Mouse (Mus musculus) MEL (cell line): ENCODE data around the gene Vti1a. TPM values are rescaled to one million over a fixed set of nuclear protein-coding genes. Genes with fewer than 3 reads are reported as not detected.

Source experiments
- DNase-seq: peaks from one replicate; pipeline ENCODE4 v3.0.0; 2011; ENCODE audit warnings: low read depth, low spot score
- H3K27ac ChIP-seq: 2 replicates; pipeline ENCODE4 v1.5.1; 2012; ENCODE audit warnings: low read depth, mild to moderate bottlenecking, control low read depth, low read length, moderate library complexity; ENCODE audit not compliant: control insufficient read depth
- H3K27me3 ChIP-seq, 2 experiments: fragments of 150-350 bp in 1 of 2; sonication (generic) in 1 of 2; 2 replicates each; pipeline ENCODE4 v1.6.1; 2012; ENCODE audit warnings: low read length in 2 of 2, mild to moderate bottlenecking in 2 of 2, improper control_type of control experiment in 1 of 2, moderate library complexity in 1 of 2; ENCODE audit not compliant: insufficient read depth in 2 of 2, control insufficient read depth in 1 of 2
- H3K36me3 ChIP-seq, 2 experiments: 2 replicates each; pipeline ENCODE4 v1.6.1; 2012 to 2014; ENCODE audit warnings: low read length in 2 of 2, improper control_type of control experiment in 1 of 2, inconsistent platforms in 1 of 2, mild to moderate bottlenecking in 1 of 2; ENCODE audit not compliant: insufficient read depth in 2 of 2, control insufficient read depth in 1 of 2
- H3K4me1 ChIP-seq, 2 experiments: fragments of 150-350 bp in 1 of 2; sonication (generic) in 1 of 2; 2 replicates each; pipeline ENCODE4 v1.6.1; 2012; ENCODE audit warnings: low read length in 2 of 2, improper control_type of control experiment in 1 of 2, mild to moderate bottlenecking in 1 of 2; ENCODE audit not compliant: insufficient read depth in 2 of 2, control insufficient read depth in 1 of 2
- H3K4me3 ChIP-seq, 2 experiments: fragments of 150-350 bp in 1 of 2; sonication (generic) in 1 of 2; 2 replicates each; pipeline ENCODE4 v1.5.1; 2012; ENCODE audit warnings: low read depth in 2 of 2, low read length in 2 of 2, mild to moderate bottlenecking in 2 of 2, moderate library complexity in 2 of 2, control low read depth in 1 of 2, improper control_type of control experiment in 1 of 2; ENCODE audit not compliant: control insufficient read depth in 1 of 2, insufficient read depth in 1 of 2
- H3K79me2 ChIP-seq: 2 replicates; pipeline ENCODE4 v1.6.1; 2012; ENCODE audit warnings: mild to moderate bottlenecking, low read length, moderate library complexity; ENCODE audit not compliant: control insufficient read depth, poor library complexity, insufficient read depth
- H3K9ac ChIP-seq: 2 replicates; pipeline ENCODE4 v1.6.1; 2012; ENCODE audit warnings: low read depth, mild to moderate bottlenecking, control low read depth, low read length, moderate library complexity; ENCODE audit not compliant: control insufficient read depth, poor library complexity, severe bottlenecking
- H3K9me3 ChIP-seq: fragments of 150-350 bp; sonication (generic); replicated peaks from 2 replicates; pipeline ENCODE4 v1.6.1; 2012; ENCODE audit warnings: mild to moderate bottlenecking, low read length, improper control_type of control experiment, moderate library complexity; ENCODE audit not compliant: insufficient read depth
- BHLHE40 ChIP-seq: IDR thresholded peaks from 2 replicates; pipeline ENCODE4 v1.6.1; 2012; ENCODE audit warnings: low read depth, mild to moderate bottlenecking, inconsistent platforms, low read length, improper control_type of control experiment, borderline replicate concordance
- CHD1 ChIP-seq: IDR thresholded peaks from 2 replicates; pipeline ENCODE4 v1.6.1; 2012; ENCODE audit warnings: low read depth, mild to moderate bottlenecking, inconsistent platforms, low read length, improper control_type of control experiment
- E2F4 ChIP-seq: IDR thresholded peaks from 2 replicates; pipeline ENCODE4 v1.6.1; 2011; ENCODE audit warnings: low read depth, low read length, improper control_type of control experiment, borderline replicate concordance
- ELF1 ChIP-seq: IDR thresholded peaks from 2 replicates; pipeline ENCODE4 v1.6.1; 2014; ENCODE audit warnings: low read depth, mild to moderate bottlenecking, inconsistent platforms, low read length, improper control_type of control experiment, moderate library complexity
- GABPA ChIP-seq: IDR thresholded peaks from 2 replicates; pipeline ENCODE4 v1.6.1; 2012; ENCODE audit warnings: low read depth, mild to moderate bottlenecking, inconsistent platforms, low read length, improper control_type of control experiment, moderate library complexity
- GATA1 ChIP-seq: IDR thresholded peaks from 2 replicates; pipeline ENCODE4 v1.6.1; 2011; ENCODE audit warnings: low read depth, low read length, improper control_type of control experiment
- HCFC1 ChIP-seq: IDR thresholded peaks from 2 replicates; pipeline ENCODE4 v1.6.1; 2012; ENCODE audit warnings: low read depth, mild to moderate bottlenecking, inconsistent platforms, low read length, improper control_type of control experiment, moderate library complexity
- JUND ChIP-seq: IDR thresholded peaks from 2 replicates; pipeline ENCODE4 v1.6.1; 2011; ENCODE audit warnings: low read depth, mild to moderate bottlenecking, improper control_type of control experiment, low read length
- KAT2A ChIP-seq: conservative IDR thresholded peaks from 2 replicates; pipeline ENCODE4 v1.6.1; 2012; ENCODE audit warnings: low read depth, low read length, improper control_type of control experiment, inconsistent platforms
- MAFK ChIP-seq: IDR thresholded peaks from 2 replicates; pipeline ENCODE4 v1.6.1; 2011; ENCODE audit warnings: low read depth, mild to moderate bottlenecking, low read length, improper control_type of control experiment, borderline replicate concordance
- MAX ChIP-seq: IDR thresholded peaks from 2 replicates; pipeline ENCODE4 v1.6.1; 2011; ENCODE audit warnings: low read length, improper control_type of control experiment
- MAZ ChIP-seq: IDR thresholded peaks from 2 replicates; pipeline ENCODE4 v1.6.1; 2012; ENCODE audit warnings: low read depth, mild to moderate bottlenecking, inconsistent platforms, low read length, improper control_type of control experiment
- MYB ChIP-seq: IDR thresholded peaks from 2 replicates; pipeline ENCODE4 v1.6.1; 2011; ENCODE audit warnings: mild to moderate bottlenecking, low read depth, low read length, improper control_type of control experiment
- POLR2A ChIP-seq, 2 experiments: IDR thresholded peaks; 2 replicates each; pipeline ENCODE4 v1.6.1; 2011 to 2012; ENCODE audit warnings: low read length in 2 of 2, mild to moderate bottlenecking in 2 of 2, control low read depth in 1 of 2, improper control_type of control experiment in 1 of 2, low read depth in 1 of 2, moderate library complexity in 1 of 2; ENCODE audit not compliant: control insufficient read depth in 1 of 2, insufficient read depth in 1 of 2, poor library complexity in 1 of 2
- POLR2AphosphoS5 ChIP-seq: IDR thresholded peaks from 2 replicates; pipeline ENCODE4 v1.6.1; 2012; ENCODE audit warnings: low read depth, borderline replicate concordance, mild to moderate bottlenecking, inconsistent platforms, low read length, moderate library complexity, mixed read lengths
- SMC3 ChIP-seq: IDR thresholded peaks from 2 replicates; pipeline ENCODE4 v1.6.1; 2011; ENCODE audit warnings: low read depth, low read length, improper control_type of control experiment
- TAL1 ChIP-seq: IDR thresholded peaks from 2 replicates; pipeline ENCODE4 v1.6.1; 2012; ENCODE audit warnings: mild to moderate bottlenecking, inconsistent platforms, low read length, moderate library complexity, mixed read lengths
- TCF12 ChIP-seq: IDR thresholded peaks from 2 replicates; pipeline ENCODE4 v1.6.1; 2014; ENCODE audit warnings: low read depth, mild to moderate bottlenecking, inconsistent platforms, low read length, improper control_type of control experiment, moderate library complexity
- UBTF ChIP-seq: IDR thresholded peaks from 2 replicates; pipeline ENCODE4 v1.6.1; 2012; ENCODE audit warnings: low read depth, mild to moderate bottlenecking, inconsistent platforms, low read length, improper control_type of control experiment, moderate library complexity, borderline replicate concordance; ENCODE audit not compliant: insufficient read depth
- USF1 ChIP-seq: IDR thresholded peaks from 2 replicates; pipeline ENCODE4 v1.6.1; 2014; ENCODE audit warnings: low read depth, mild to moderate bottlenecking, inconsistent platforms, low read length, improper control_type of control experiment, moderate library complexity
- USF2 ChIP-seq, 2 experiments: IDR thresholded peaks; 2 replicates each; pipeline ENCODE4 v1.6.1; 2011 to 2012; ENCODE audit warnings: improper control_type of control experiment in 2 of 2, low read length in 2 of 2, borderline replicate concordance in 1 of 2, inconsistent platforms in 1 of 2, low read depth in 1 of 2, mild to moderate bottlenecking in 1 of 2; ENCODE audit not compliant: insufficient read depth in 1 of 2
- ZC3H11A ChIP-seq: IDR thresholded peaks from 2 replicates; pipeline ENCODE4 v1.6.1; 2012; ENCODE audit warnings: low read depth, mild to moderate bottlenecking, inconsistent platforms, low read length, improper control_type of control experiment
- ZKSCAN1 ChIP-seq: IDR thresholded peaks from 2 replicates; pipeline ENCODE4 v1.6.1; 2012; ENCODE audit warnings: low read depth, mild to moderate bottlenecking, inconsistent platforms, low read length, improper control_type of control experiment, moderate library complexity
- ZMIZ1 ChIP-seq: IDR thresholded peaks from 2 replicates; pipeline ENCODE4 v1.6.1; 2012; ENCODE audit warnings: low read depth, mild to moderate bottlenecking, inconsistent platforms, low read length, improper control_type of control experiment, moderate library complexity
- polyA plus RNA-seq, 2 experiments: library from polyadenylated mRNA; stranded (reverse) in 1 of 2; unstranded in 1 of 2; fragments of >175 nt in 1 of 2; fragments of >200 nt in 1 of 2; gene quantifications; 2 replicates each; pipeline versions ENCODE4 v1.2.1 to v1.2.4; 2012; ENCODE audit warnings: low replicate concordance in 2 of 2, low read depth in 1 of 2; ENCODE audit not compliant: insufficient read length in 2 of 2, insufficient read depth in 1 of 2, missing spikeins in 1 of 2
- total RNA-seq: library from RNA; depleted of rRNA; stranded (reverse); fragments of 300-350 nt; gene quantifications from 2 replicates; pipeline ENCODE4 v1.2.3, GENCODE M21; 2012

Vti1a gene
- total and polyA plus RNA-seq, 3 experiments: 37.2 to 119 (median 42.8) TPM

DNA sequence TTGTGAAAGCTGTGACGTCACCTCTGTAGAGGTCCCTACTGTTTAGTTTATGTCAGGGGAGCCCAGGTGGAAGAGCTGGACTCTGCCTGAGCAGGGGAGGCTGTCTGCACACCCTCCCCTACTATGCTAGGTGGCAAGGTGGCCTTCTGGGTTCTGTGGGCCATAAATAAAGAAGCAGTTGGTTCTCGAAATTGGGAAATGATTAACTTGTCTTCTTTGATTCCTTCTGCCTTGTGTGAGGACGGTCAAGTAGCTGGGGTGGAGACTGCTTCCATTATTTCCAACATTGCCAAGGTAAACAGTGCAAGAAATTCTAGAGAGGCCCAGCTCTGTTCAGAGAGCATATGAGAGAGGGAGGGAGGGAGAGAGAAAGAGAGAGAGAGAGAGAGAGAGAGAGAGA is 47.9 kb upstream of the Vti1a start:
- H3K4me1 ChIP-seq: peaks cover 22 to 33% of the 10 kb centered on the region in 2 experiments
- no peak overlapping the region for H3K4me3 ChIP-seq

GRCm38 (mm10) chr19:55269051-55269450 is 47.0 kb upstream of the Vti1a start:
- Histone ChIP-seq H3K36me3 (peaks cover 22 to 42% of the 10 kb centered on the region in 2 experiments), H3K9ac (no peak overlapping the region), H3K9me3 (no peaks in the 10 kb centered on the region), H3K4me1 (peaks cover 28 to 38% of the 10 kb centered on the region in 2 experiments), H3K4me3 (no peak overlapping the region), H3K27me3 (no peaks in the 10 kb centered on the region), H3K79me2 (peaks cover 25% of the 10 kb centered on the region), H3K27ac (no peak overlapping the region)
- DNase-seq: no peak
- TF ChIP-seq USF2 (IDR thresholded peaks at IDR 0.05; ENCODE audit: borderline replicate concordance in 1 of 2, insufficient read depth in 1 of 2, low read depth in 1 of 2, low read length in 2 of 2) (no peak), MYB (no peak), KAT2A (no peak), UBTF (no peak), E2F4 (no peak), BHLHE40 (no peak), MAZ (no peak), GABPA (no peak), ZMIZ1 (no peak), MAFK (no peak), ZC3H11A (no peak), TAL1 (no peak), TCF12 (no peak), JUND (no peak), POLR2A (IDR thresholded peaks at IDR 0.05; ENCODE audit: control insufficient read depth in 1 of 2, insufficient read depth in 1 of 2, low read depth in 1 of 2, low read length in 2 of 2, poor library complexity in 1 of 2) (no peak), HCFC1 (no peak), GATA1 (no peak), USF1 (no peak), ZKSCAN1 (no peak), MAX (no peak)

More for the DNA sequence above, 47.9 kb upstream of the Vti1a start:
- DNase-seq: no peak
- H3K9me3 ChIP-seq: no peaks in the 10 kb centered on the region
- peaks cover 20 to 37% of the 10 kb centered on the region in 2 experiments for H3K36me3 ChIP-seq
- no peak overlapping the region for H3K27ac ChIP-seq
- TF ChIP-seq ZMIZ1: no peak
- no peak for TF ChIP-seq ELF1
- no peak for TF ChIP-seq GABPA
- TF ChIP-seq E2F4: no peak
- no peak for TF ChIP-seq TAL1
- TF ChIP-seq SMC3: no peak
- TF ChIP-seq POLR2AphosphoS5: no peak
- TF ChIP-seq POLR2A (IDR thresholded peaks at IDR 0.05; ENCODE audit: control insufficient read depth in 1 of 2, insufficient read depth in 1 of 2, low read depth in 1 of 2, low read length in 2 of 2, poor library complexity in 1 of 2): no peak
- TF ChIP-seq CHD1: no peak
- no peak for TF ChIP-seq MAFK
- no peak for TF ChIP-seq HCFC1
- no peak for TF ChIP-seq BHLHE40
- TF ChIP-seq MYB: no peak
- TF ChIP-seq JUND: no peak
- TF ChIP-seq KAT2A: no peak
- TF ChIP-seq, all 39 proteins: peak for 0
- Histone ChIP-seq H3K27me3 (no peaks in the 10 kb centered on the region), H3K79me2 (peaks cover 29% of the 10 kb centered on the region), H3K9ac (no peak overlapping the region)
